Mouse (Mus musculus): ENCODE measurements around the gene Rpia. TPM values are rescaled to one million over a fixed set of nuclear protein-coding genes. Genes with fewer than 3 reads are reported as not detected.

Gene Rpia
- polyA plus RNA-seq, 1 experiment: 6.5 TPM

GRCm38 (mm10) chr6:70792644-70793043 is 612 bp upstream of the Rpia start:
- Histone ChIP-seq H3K9me3 (replicated peaks; ENCODE audit: control insufficient read depth, insufficient read depth, low read length, poor library complexity, severe bottlenecking) (no peaks in the 10 kb centered on the region), H3K9ac (ENCODE audit: low read depth, poor library complexity, severe bottlenecking) (peak overlapping the region; percentile 62), H3K4me3 (ENCODE audit: low read depth, low read length) (peak overlapping the region; percentile 71), H3K36me3 (ENCODE audit: control insufficient read depth, insufficient read depth, low read length, poor library complexity, severe bottlenecking) (no peaks in the 10 kb centered on the region), H3K27ac (ENCODE audit: insufficient read depth, low read length) (no peak overlapping the region), H3K27me3 (ENCODE audit: control insufficient read depth, insufficient read depth, low read length, poor library complexity, severe bottlenecking) (no peaks in the 10 kb centered on the region), H3K4me1 (ENCODE audit: control insufficient read depth, insufficient read depth, low read length) (no peaks in the 10 kb centered on the region)
- TF ChIP-seq CTCF (IDR thresholded peaks at IDR 0.05; ENCODE audit: low read depth, low read length) (no peak), POLR2A (IDR thresholded peaks at IDR 0.05; ENCODE audit: insufficient read depth, low read length) (no peak), EP300 (IDR thresholded peaks at IDR 0.05; ENCODE audit: insufficient read depth, low read depth, low read length) (no peak)

- H3K27ac ChIP-seq (ENCODE audit: insufficient read depth, low read length): no peak overlapping the region
- peak overlapping the region; percentile 24 for H3K9ac ChIP-seq (ENCODE audit: low read depth, poor library complexity, severe bottlenecking)
- TF ChIP-seq POLR2A (IDR thresholded peaks at IDR 0.05; ENCODE audit: insufficient read depth, low read length): no peak
- TF ChIP-seq CTCF (IDR thresholded peaks at IDR 0.05; ENCODE audit: low read depth, low read length): no peak
- TF ChIP-seq EP300 (IDR thresholded peaks at IDR 0.05; ENCODE audit: insufficient read depth, low read depth, low read length): no peak
- no peaks in the 10 kb centered on the region for H3K27me3 ChIP-seq (ENCODE audit: control insufficient read depth, insufficient read depth, low read length, poor library complexity, severe bottlenecking)
- H3K36me3 ChIP-seq (ENCODE audit: control insufficient read depth, insufficient read depth, low read length, poor library complexity, severe bottlenecking): no peaks in the 10 kb centered on the region
- H3K4me1 ChIP-seq (ENCODE audit: control insufficient read depth, insufficient read depth, low read length): no peaks in the 10 kb centered on the region
- H3K4me3 ChIP-seq (ENCODE audit: low read depth, low read length): peak overlapping the region; percentile 64
- no peaks in the 10 kb centered on the region for H3K9me3 ChIP-seq (replicated peaks; ENCODE audit: control insufficient read depth, insufficient read depth, low read length, poor library complexity, severe bottlenecking)
Measured at GRCm38 (mm10) chr6:70790852-70791761, 925 bp downstream of the Rpia start.

DNA sequence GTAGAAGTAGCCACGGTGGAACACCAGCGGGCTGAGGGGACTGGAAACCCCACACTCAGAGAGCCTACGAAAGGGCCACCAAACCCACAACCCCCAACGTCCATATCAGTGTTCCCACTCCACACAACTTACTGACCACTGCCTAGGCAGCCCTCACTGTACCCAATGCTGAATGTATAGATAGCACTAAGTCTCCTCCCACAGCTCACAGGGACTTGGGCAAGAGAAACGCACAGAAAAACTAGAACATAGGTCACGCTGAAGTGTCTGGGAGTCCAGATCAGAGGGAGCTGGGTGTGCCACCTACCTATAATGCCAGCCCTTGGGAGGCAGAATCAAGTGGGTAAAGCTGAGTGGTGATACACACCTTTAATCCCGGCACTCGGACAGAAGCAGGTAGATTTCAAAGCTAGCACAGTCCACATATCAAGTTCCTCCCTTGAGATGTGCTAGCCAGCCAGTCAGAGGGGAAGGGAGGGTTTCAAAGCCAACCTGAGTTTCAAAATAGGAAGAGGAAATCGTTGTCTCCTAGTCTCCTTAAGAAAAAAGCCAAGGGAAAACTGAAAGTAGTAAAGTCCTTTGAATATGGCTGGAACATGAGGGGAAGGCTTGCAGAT is 1.9 kb downstream of the Rpia start:
- no peak overlapping the region for H3K27ac ChIP-seq (ENCODE audit: insufficient read depth, low read length)

DNA sequence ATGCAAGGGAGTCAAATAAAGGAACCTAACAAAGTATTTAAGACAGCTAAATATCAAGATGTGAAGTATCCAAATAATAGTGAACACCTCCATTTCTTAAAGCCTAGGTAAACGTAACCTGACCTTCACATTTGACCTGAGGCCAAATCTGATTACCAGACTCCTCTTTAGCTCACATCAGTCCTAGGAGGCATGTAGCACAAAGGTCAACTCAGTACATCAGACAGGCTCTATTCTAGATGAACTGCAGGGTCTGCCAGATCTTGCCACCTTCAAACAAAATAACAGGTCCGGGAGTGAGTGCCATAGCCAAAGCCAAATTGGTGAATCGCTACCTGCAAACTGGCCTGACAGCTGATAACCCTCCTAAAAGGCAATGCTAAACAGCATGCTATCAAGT is 2.9 kb downstream of the Rpia start:
- Histone ChIP-seq H3K36me3 (ENCODE audit: control insufficient read depth, insufficient read depth, low read length, poor library complexity, severe bottlenecking) (no peaks in the 10 kb centered on the region), H3K9ac (ENCODE audit: low read depth, poor library complexity, severe bottlenecking) (no peak overlapping the region), H3K27ac (ENCODE audit: insufficient read depth, low read length) (no peak overlapping the region), H3K9me3 (replicated peaks; ENCODE audit: control insufficient read depth, insufficient read depth, low read length, poor library complexity, severe bottlenecking) (no peaks in the 10 kb centered on the region), H3K4me1 (ENCODE audit: control insufficient read depth, insufficient read depth, low read length) (no peaks in the 10 kb centered on the region), H3K27me3 (ENCODE audit: control insufficient read depth, insufficient read depth, low read length, poor library complexity, severe bottlenecking) (no peaks in the 10 kb centered on the region), H3K4me3 (ENCODE audit: low read depth, low read length) (no peak overlapping the region)
- TF ChIP-seq POLR2A (IDR thresholded peaks at IDR 0.05; ENCODE audit: insufficient read depth, low read length) (no peak), CTCF (IDR thresholded peaks at IDR 0.05; ENCODE audit: low read depth, low read length) (no peak), EP300 (IDR thresholded peaks at IDR 0.05; ENCODE audit: insufficient read depth, low read depth, low read length) (no peak)

More for the DNA sequence above, 1.9 kb downstream of the Rpia start:
- no peaks in the 10 kb centered on the region for H3K4me1 ChIP-seq (ENCODE audit: control insufficient read depth, insufficient read depth, low read length)
- H3K36me3 ChIP-seq (ENCODE audit: control insufficient read depth, insufficient read depth, low read length, poor library complexity, severe bottlenecking): no peaks in the 10 kb centered on the region
- no peak overlapping the region for H3K9ac ChIP-seq (ENCODE audit: low read depth, poor library complexity, severe bottlenecking)
- TF ChIP-seq CTCF (IDR thresholded peaks at IDR 0.05; ENCODE audit: low read depth, low read length) (no peak), POLR2A (IDR thresholded peaks at IDR 0.05; ENCODE audit: insufficient read depth, low read length) (no peak), EP300 (IDR thresholded peaks at IDR 0.05; ENCODE audit: insufficient read depth, low read depth, low read length) (no peak)
- no peaks in the 10 kb centered on the region for H3K9me3 ChIP-seq (replicated peaks; ENCODE audit: control insufficient read depth, insufficient read depth, low read length, poor library complexity, severe bottlenecking)
- H3K4me3 ChIP-seq (ENCODE audit: low read depth, low read length): no peak overlapping the region
- H3K27me3 ChIP-seq (ENCODE audit: control insufficient read depth, insufficient read depth, low read length, poor library complexity, severe bottlenecking): no peaks in the 10 kb centered on the region

- Histone ChIP-seq H3K4me1 (ENCODE audit: control insufficient read depth, insufficient read depth, low read length) (peaks cover 6% of the 10 kb centered on the region), H3K9ac (ENCODE audit: low read depth, poor library complexity, severe bottlenecking) (no peak overlapping the region), H3K27me3 (ENCODE audit: control insufficient read depth, insufficient read depth, low read length, poor library complexity, severe bottlenecking) (no peaks in the 10 kb centered on the region), H3K9me3 (replicated peaks; ENCODE audit: control insufficient read depth, insufficient read depth, low read length, poor library complexity, severe bottlenecking) (no peaks in the 10 kb centered on the region), H3K4me3 (ENCODE audit: low read depth, low read length) (no peak overlapping the region), H3K36me3 (ENCODE audit: control insufficient read depth, insufficient read depth, low read length, poor library complexity, severe bottlenecking) (no peaks in the 10 kb centered on the region), H3K27ac (ENCODE audit: insufficient read depth, low read length) (no peak overlapping the region)
- no peak for TF ChIP-seq EP300 (IDR thresholded peaks at IDR 0.05; ENCODE audit: insufficient read depth, low read depth, low read length)
- no peak for TF ChIP-seq POLR2A (IDR thresholded peaks at IDR 0.05; ENCODE audit: insufficient read depth, low read length)
- no peak for TF ChIP-seq CTCF (IDR thresholded peaks at IDR 0.05; ENCODE audit: low read depth, low read length)
Measured at GRCm38 (mm10) chr6:70787524-70787923, 4.5 kb downstream of the Rpia start.

DNA sequence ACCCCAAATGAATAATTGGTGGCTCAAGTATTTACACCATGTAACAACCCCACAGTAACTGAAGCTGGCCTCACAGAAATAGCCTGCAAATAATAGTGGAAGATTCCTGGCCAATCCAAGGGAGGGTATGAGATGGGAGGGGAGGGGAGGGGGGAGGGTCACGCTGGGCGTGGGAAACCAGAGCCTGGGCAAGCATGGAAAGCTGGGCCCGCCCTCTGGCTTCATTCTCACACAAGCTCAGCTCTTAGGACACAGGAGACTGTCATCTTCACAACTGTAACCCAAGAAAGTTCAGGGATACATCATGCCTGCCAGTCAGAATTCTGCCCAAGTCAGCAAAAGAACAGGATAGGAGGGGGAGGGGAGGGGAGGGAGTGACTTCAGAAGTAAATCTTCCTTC is 6.2 kb downstream of the Rpia start:
- Histone ChIP-seq H3K9me3 (replicated peaks; ENCODE audit: control insufficient read depth, insufficient read depth, low read length, poor library complexity, severe bottlenecking) (no peaks in the 10 kb centered on the region), H3K27me3 (ENCODE audit: control insufficient read depth, insufficient read depth, low read length, poor library complexity, severe bottlenecking) (no peaks in the 10 kb centered on the region), H3K36me3 (ENCODE audit: control insufficient read depth, insufficient read depth, low read length, poor library complexity, severe bottlenecking) (no peaks in the 10 kb centered on the region), H3K27ac (ENCODE audit: insufficient read depth, low read length) (no peak overlapping the region), H3K4me3 (ENCODE audit: low read depth, low read length) (no peak overlapping the region), H3K4me1 (ENCODE audit: control insufficient read depth, insufficient read depth, low read length) (peaks cover 6% of the 10 kb centered on the region), H3K9ac (ENCODE audit: low read depth, poor library complexity, severe bottlenecking) (no peak overlapping the region)
- TF ChIP-seq EP300 (IDR thresholded peaks at IDR 0.05; ENCODE audit: insufficient read depth, low read depth, low read length) (no peak), CTCF (IDR thresholded peaks at IDR 0.05; ENCODE audit: low read depth, low read length) (no peak), POLR2A (IDR thresholded peaks at IDR 0.05; ENCODE audit: insufficient read depth, low read length) (no peak)

Measured in ES-Bruce4 (cell line).